Mouse (Mus musculus) bone marrow, adult 2 months (tissue): ENCODE measurements at regions not wholly inside any gene's neighbourhood (a gene's known extent, or its start where the extent isn't known, plus 50 kb on each side); places are given as distances from the start of the nearest gene placed in this dataset.
"Not testable (repeated sequence)": the region's sequence is repeated elsewhere in the genome, so short reads cannot be mapped to it uniquely, and the experiment has no call there.

Experiments used
- H3K27ac ChIP-seq: fragments of 200-500 bp; 2 replicates; pipeline ENCODE4 v1.5.1; 2012; ENCODE audit warnings: low read depth, mild to moderate bottlenecking, control low read depth, inconsistent platforms, low read length; ENCODE audit not compliant: control insufficient read depth, poor library complexity, insufficient read depth
- H3K4me1 ChIP-seq: fragments of 200-500 bp; 2 replicates; pipeline ENCODE4 v1.6.1; 2011; ENCODE audit warnings: low read length; ENCODE audit not compliant: control insufficient read depth, insufficient read depth
- H3K4me3 ChIP-seq: fragments of 200-500 bp; replicated peaks from 2 replicates; pipeline ENCODE3; 2011; ENCODE audit warnings: mild to moderate bottlenecking, low read depth, low read length, control low read depth; ENCODE audit not compliant: control insufficient read depth
- CTCF ChIP-seq: fragments of 200-500 bp; IDR thresholded peaks from 2 replicates; pipeline ENCODE4 v1.5.1; 2011; ENCODE audit warnings: low read length, control low read depth; ENCODE audit not compliant: control insufficient read depth, insufficient read depth
- POLR2A ChIP-seq: fragments of 200-500 bp; IDR thresholded peaks from 2 replicates; pipeline ENCODE4 v1.6.1; 2011; ENCODE audit warnings: low read depth, mild to moderate bottlenecking, control low read depth, low read length, borderline replicate concordance; ENCODE audit not compliant: control insufficient read depth
- WGBS: fragments of 180-500 bp; shearing (Covaris S2); methylation state at CpG from one replicate; pipeline ENCODE4 v1.1.7; 2018; 5-methylcytosine and 5-hydroxymethylcytosine counted together

GRCm38 (mm10) chr8:19588715-19589114 is 93.8 kb downstream of the Defb7 start:
- TF ChIP-seq POLR2A = no peak
- TF ChIP-seq CTCF = 0 out of 2 replicates have a peak, but pooled peaks have one; percentile 16
- WGBS = 68% methylated on average over 5 of the region's 5 CpGs
- Histone ChIP-seq H3K4me1 (no peaks in the 10 kb centered on the region), H3K27ac (no peak overlapping the region), H3K4me3 (no peak overlapping the region)

GRCm38 (mm10) chr8:19601542-19601941 is 106.6 kb downstream of the Defb7 start:
- 70% methylated on average over 4 of the region's 4 CpGs for WGBS
- not testable (repeated sequence) for H3K4me3 ChIP-seq, H3K27ac ChIP-seq, H3K4me1 ChIP-seq

GRCm38 (mm10) chr8:19606586-19606985 is 111.7 kb downstream of the Defb7 start:
- Histone ChIP-seq H3K27ac (no peak overlapping the region), H3K4me1 (no peaks in the 10 kb centered on the region), H3K4me3 (no peak overlapping the region)
- TF ChIP-seq POLR2A = no peak
- TF ChIP-seq CTCF = no peak
- WGBS = 70% methylated on average over 5 of the region's 5 CpGs

GRCm38 (mm10) chr8:19627514-19627913 is 101.9 kb upstream of the 4930467E23Rik start:
- TF ChIP-seq CTCF (no peak), POLR2A (no peak)
- 75% methylated on average over 8 of the region's 8 CpGs for WGBS

GRCm38 (mm10) chr8:19648591-19648990 is 80.8 kb upstream of the 4930467E23Rik start:
- H3K4me3 ChIP-seq, H3K4me1 ChIP-seq, H3K27ac ChIP-seq: not testable (repeated sequence)
- WGBS = 88% methylated on average over 1 of the region's 1 CpGs

More at GRCm38 (mm10) chr8:19627514-19627913, 101.9 kb upstream of the 4930467E23Rik start:
- H3K4me1 ChIP-seq = no peaks in the 10 kb centered on the region
- no peak overlapping the region for H3K27ac ChIP-seq
- no peak overlapping the region for H3K4me3 ChIP-seq
